Mouse (Mus musculus) testis, adult 10 weeks (tissue): ENCODE results near the gene Fam217a. TPM values are rescaled to one million over a fixed set of nuclear protein-coding genes. Genes with fewer than 3 reads are reported as not detected.

Experiments used
- polyA plus RNA-seq: library from polyadenylated mRNA; stranded (reverse); fragments of 350-450 nt; fragmentation: Illumina TruSeq; extraction: RNeasy Lipid Tissue Mini Kit (QIAGEN cat#74804); gene quantifications from one replicate; pipeline ENCODE4 v1.2.3, GENCODE M21; 2014; ENCODE audit warnings: low read depth, low replicate concordance

Fam217a gene
- polyA plus RNA-seq, result 528 TPM

DNA sequence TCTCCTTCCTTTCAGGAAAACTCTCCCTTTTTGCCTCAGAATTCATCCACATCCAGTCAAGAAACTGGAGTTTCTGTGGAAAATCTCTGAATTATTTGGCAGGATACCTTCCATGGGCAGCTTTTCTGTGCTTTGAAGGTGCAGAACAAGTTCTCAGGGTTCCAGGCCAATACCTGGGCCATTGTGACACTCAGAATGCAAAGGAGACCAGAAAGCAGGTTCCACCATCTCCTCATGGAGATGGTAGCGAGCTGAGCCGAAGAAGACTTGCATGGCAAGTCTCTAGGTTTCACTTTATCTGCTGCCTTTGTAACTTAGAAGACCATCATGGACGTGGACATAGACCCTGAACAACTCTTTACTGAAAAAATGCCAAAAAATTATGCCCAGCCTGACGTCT, at the start of gene Fam217a, which contains the start of gene 4933417A18Rik:
Gene Fam217a, minus strand, starts transcription at position 101 of the 400 bp plus-strand sequence.
Gene 4933417A18Rik, plus strand, starts transcription at position 200 of the 400 bp plus-strand sequence.

GRCm38 (mm10) chr13:34963511-34964397, 39.6 kb upstream of the Fam217a start, which contains the start of gene Eci3:
Gene Eci3, minus strand, starts transcription at chr13:34963810.

GRCm38 (mm10) chr13:34875166-34875710, 48.9 kb downstream of the Fam217a start, which contains the start of gene Prpf4b:
Gene Prpf4b, plus strand, starts transcription at chr13:34875302.

Other genes starting within 250 kb of the Fam217a start
- gene Fam50b, start 189.5 kb downstream of the Fam217a start, polyA plus RNA-seq, result 6.3 TPM
- gene Prpf4b, start 49.0 kb downstream of the Fam217a start, polyA plus RNA-seq, result 67.9 TPM
- gene 4933417A18Rik, start 99 bp upstream of the Fam217a start, polyA plus RNA-seq, result 317 TPM
- gene Eci3, start 39.5 kb upstream of the Fam217a start, polyA plus RNA-seq, result not detected
- gene Eci2, start 102.8 kb upstream of the Fam217a start, polyA plus RNA-seq, result 25.0 TPM